Mouse (Mus musculus) megakaryocyte progenitor cell, adult 5-6 weeks (primary cell): ENCODE measurements around the gene Lyrm1. TPM values are rescaled to one million over a fixed set of nuclear protein-coding genes. Genes with fewer than 3 reads are reported as not detected.

Source experiments
- ATAC-seq: replicated peaks from 2 replicates; pipeline ENCODE4 v1.8.0; 2016; ENCODE audit warnings: mild to moderate bottlenecking, moderate TSS enrichment, inconsistent platforms; ENCODE audit not compliant: poor library complexity
- total RNA-seq, 2 experiments: library from RNA; stranded (forward) in 1 of 2; stranded (reverse) in 1 of 2; fragments of 157-497, 149-512 nt in 1 of 2; fragments of 200-1000 nt in 1 of 2; gene quantifications; 2 replicates each; pipeline versions ENCODE4 v1.2.3 to v1.2.4; 2015 to 2017

Lyrm1 gene
- total RNA-seq, 2 experiments from 2014 or later: 1.7 to 3.1 TPM

- ATAC-seq: no peak
These were observed 14.4 kb upstream of the Lyrm1 start for GRCm38 (mm10) chr7:119881229-119881628.

GRCm38 (mm10) chr7:119887887-119888286, 7.8 kb upstream of the Lyrm1 start:
- 0 out of 2 replicates have a peak, but pooled peaks have one; percentile 10 for ATAC-seq

GRCm38 (mm10) chr7:119892198-119892597, 3.5 kb upstream of the Lyrm1 start:
- ATAC-seq: no peak

- no peak for ATAC-seq
These were observed 2.9 kb upstream of the Lyrm1 start for GRCm38 (mm10) chr7:119892742-119893141.

- ATAC-seq: peak; percentile 0; the same call in 1 of the 2 replicates
These were observed 680 bp upstream of the Lyrm1 start for GRCm38 (mm10) chr7:119894818-119895544.

- ATAC-seq: no peak
These were observed 2.0 kb downstream of the Lyrm1 start for GRCm38 (mm10) chr7:119897521-119898109.

GRCm38 (mm10) chr7:119898247-119898856, 2.7 kb downstream of the Lyrm1 start:
- ATAC-seq: no peak

GRCm38 (mm10) chr7:119899386-119900057, 3.9 kb downstream of the Lyrm1 start:
- ATAC-seq: peak; percentile 28

GRCm38 (mm10) chr7:119906523-119907215, 11.0 kb downstream of the Lyrm1 start:
- peak; percentile 84 for ATAC-seq

- no peak for ATAC-seq
These were observed 16.1 kb downstream of the Lyrm1 start for GRCm38 (mm10) chr7:119911727-119912126.

GRCm38 (mm10) chr7:119920457-119920856, 24.8 kb downstream of the Lyrm1 start:
- ATAC-seq: no peak

- 0 out of 2 replicates have a peak, but pooled peaks have one; percentile 37 for ATAC-seq
These were observed 25.4 kb downstream of the Lyrm1 start for GRCm38 (mm10) chr7:119921054-119921453.

GRCm38 (mm10) chr7:119928783-119929440, 33.3 kb downstream of the Lyrm1 start:
- ATAC-seq: no peak

- ATAC-seq: no peak
These were observed 40.7 kb downstream of the Lyrm1 start for GRCm38 (mm10) chr7:119936321-119936720.

GRCm38 (mm10) chr7:119937036-119937435, 41.4 kb downstream of the Lyrm1 start:
- no peak for ATAC-seq

- ATAC-seq: no peak
These were observed 45.9 kb downstream of the Lyrm1 start for GRCm38 (mm10) chr7:119941569-119941968.

- ATAC-seq: no peak
These were observed 58.4 kb downstream of the Lyrm1 start for GRCm38 (mm10) chr7:119954047-119954446.

GRCm38 (mm10) chr7:119957421-119957820, 61.8 kb downstream of the Lyrm1 start:
- no peak for ATAC-seq

GRCm38 (mm10) chr7:119959091-119959490, 63.4 kb downstream of the Lyrm1 start:
- ATAC-seq: no peak

- ATAC-seq: no peak
These were observed 63.8 kb downstream of the Lyrm1 start for GRCm38 (mm10) chr7:119959491-119959890.
